Mouse (Mus musculus) embryonic facial prominence, embryonic 15.5 days (tissue): ENCODE results near the gene Arhgap27. TPM values are rescaled to one million over a fixed set of nuclear protein-coding genes. Genes with fewer than 3 reads are reported as not detected.
A peak's percentile ranks its signal among the peaks of the same experiment; 100 is the strongest.
"Not testable (repeated sequence)": the region's sequence is repeated elsewhere in the genome, so short reads cannot be mapped to it uniquely, and the experiment has no call there.

Experiments
- ATAC-seq: fragments of 200-750 bp; cut with Nextera tagmentation; 2 replicates; pipeline ENCODE4 v1.8.0; 2017; ENCODE audit warnings: low read depth, moderate TSS enrichment; ENCODE audit not compliant: insufficient number of reproducible peaks, low FRiP score, low TSS enrichment
- H3K27ac ChIP-seq: fragments of 300-500 bp; sonication (generic); replicated peaks from 2 replicates; pipeline ENCODE4 v1.5.1; 2015; ENCODE audit warnings: mild to moderate bottlenecking, inconsistent platforms
- H3K27me3 ChIP-seq: fragments of 300-500 bp; sonication (generic); 2 replicates; pipeline ENCODE4 v1.6.1; 2015; ENCODE audit warnings: inconsistent platforms
- H3K36me3 ChIP-seq: fragments of 300-500 bp; sonication (generic); 2 replicates; pipeline ENCODE4 v1.6.1; 2015; ENCODE audit warnings: mild to moderate bottlenecking, inconsistent platforms
- H3K4me1 ChIP-seq: fragments of 300-500 bp; sonication (generic); 2 replicates; pipeline ENCODE4 v1.6.1; 2015; ENCODE audit warnings: inconsistent platforms
- H3K4me2 ChIP-seq: fragments of 300-500 bp; sonication (generic); replicated peaks from 2 replicates; pipeline ENCODE4 v1.6.1; 2015; ENCODE audit warnings: mild to moderate bottlenecking, inconsistent platforms
- H3K4me3 ChIP-seq: fragments of 300-500 bp; sonication (generic); replicated peaks from 2 replicates; pipeline ENCODE4 v1.5.1; 2015; ENCODE audit warnings: mild to moderate bottlenecking, inconsistent platforms
- H3K9ac ChIP-seq: fragments of 300-500 bp; sonication (generic); 2 replicates; pipeline ENCODE4 v1.6.1; 2015; ENCODE audit warnings: inconsistent platforms
- H3K9me3 ChIP-seq: fragments of 300-500 bp; sonication (generic); replicated peaks from 2 replicates; pipeline ENCODE4 v1.6.1; 2016; ENCODE audit warnings: inconsistent platforms
- WGBS: fragments of 180-500 bp; shearing (Covaris S2); methylation state at CpG from one replicate; pipeline ENCODE4 v1.1.7; 2015; 5-methylcytosine and 5-hydroxymethylcytosine counted together
- polyA plus RNA-seq: library from polyadenylated mRNA; unstranded; fragments of >200 nt; fragmentation: Nextera tagmentation; extraction: Ambion mirVana; gene quantifications from 2 replicates; pipeline ENCODE4 v1.2.1, GENCODE M21; 2015

Arhgap27 gene
- polyA plus RNA-seq: 12.3 and 12.4 TPM in 2 replicates

DNA sequence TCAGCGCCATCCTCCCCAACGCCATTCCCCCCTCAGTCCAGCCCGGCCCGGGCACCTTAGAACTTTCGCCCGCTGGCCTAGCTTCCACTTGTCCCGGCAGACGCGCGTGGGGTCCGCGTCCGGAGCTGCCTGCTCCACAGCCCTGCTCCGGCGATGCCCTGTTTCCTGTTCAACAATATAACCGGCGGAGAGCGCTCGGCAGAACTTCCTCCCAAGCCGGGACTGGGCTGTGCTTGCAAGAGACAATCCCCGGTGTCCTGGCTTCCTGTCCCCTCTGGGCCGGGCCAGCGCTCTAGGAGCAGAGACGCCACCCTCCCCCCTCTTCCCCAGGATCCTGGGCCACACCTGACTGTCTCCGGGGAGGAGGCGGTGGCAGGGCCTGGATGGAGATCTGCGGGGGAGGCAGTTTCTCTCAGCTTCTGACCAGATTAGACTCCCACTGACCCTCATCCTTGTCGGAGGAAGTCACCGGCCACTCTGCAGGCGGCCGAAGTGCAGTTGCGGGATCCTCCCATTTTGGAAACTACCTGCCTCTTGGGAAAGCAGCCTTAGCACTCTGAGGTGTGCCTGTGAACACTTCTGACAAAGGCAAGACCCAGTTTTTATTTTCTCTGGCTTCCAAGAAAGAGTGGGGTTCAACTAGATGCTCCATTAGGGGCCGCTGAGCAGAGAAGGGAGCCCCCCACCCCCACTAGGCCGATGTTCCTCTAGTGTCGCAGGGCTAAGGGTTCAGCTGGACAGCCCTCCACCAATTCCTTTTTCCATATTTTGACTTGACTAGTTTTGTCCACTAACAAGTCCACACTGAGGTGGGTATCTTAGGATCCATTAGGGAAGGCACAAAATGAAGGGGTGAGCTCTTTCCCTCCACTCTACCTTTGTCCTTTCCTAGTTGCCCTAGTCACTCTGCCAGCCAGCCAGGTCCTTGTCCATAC lies at the start of gene Arhgap27:
TSS of gene Arhgap27 (minus strand) at position 479 of the 935 bp plus-strand sequence.
- Histone ChIP-seq H3K4me1 (peaks cover 49% of the 10 kb centered on the region), H3K9ac (peak within 1 kb of the TSS; percentile 51), H3K36me3 (peaks cover 20% of the 10 kb centered on the region), H3K9me3 (no peaks in the 10 kb centered on the region), H3K27me3 (peaks cover 52% of the 10 kb centered on the region), H3K27ac (peak within 1 kb of the TSS; percentile 83), H3K4me2 (peak within 1 kb of the TSS; percentile 86), H3K4me3 (peak within 1 kb of the TSS; percentile 54)
- 2% methylated on average over 35 of the region's 35 CpGs for WGBS
- ATAC-seq: 0 out of 2 replicates have a peak, but pooled peaks have one; percentile 5

DNA sequence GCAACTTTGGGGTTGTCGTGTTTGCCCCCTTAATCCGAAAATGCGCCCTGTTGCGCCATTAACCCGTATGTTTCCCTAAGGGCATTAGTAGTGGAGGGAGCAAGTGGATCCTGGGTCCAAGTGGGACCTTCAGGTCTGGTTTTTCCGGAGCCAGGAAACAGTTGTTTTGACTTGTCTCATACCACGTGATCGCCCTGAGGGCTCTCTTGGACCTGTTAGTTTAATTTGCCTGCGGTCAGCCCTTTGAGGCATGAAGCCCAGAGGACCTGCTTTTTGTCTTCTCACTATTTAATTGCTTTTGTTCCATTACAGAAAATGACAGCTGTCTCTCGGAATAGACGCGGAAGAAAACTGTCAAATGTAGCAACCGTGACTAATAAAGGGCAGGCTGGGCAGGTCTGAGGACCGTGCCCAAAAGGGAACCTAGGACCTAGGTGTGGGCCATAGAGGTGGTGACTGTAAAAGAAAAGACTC lies 49.5 kb upstream of the Arhgap27 start:
- Histone ChIP-seq H3K27me3 (0 out of 2 replicates have a peak, but pooled peaks cover 3% of the 10 kb centered on the region), H3K9ac (peak overlapping the region; percentile 34; the same call in 1 of the 2 replicates), H3K27ac (peak overlapping the region; percentile 67; the same call in 1 of the 2 replicates), H3K36me3 (no peaks in the 10 kb centered on the region), H3K4me1 (peaks cover 22% of the 10 kb centered on the region), H3K4me3 (peak overlapping the region; percentile 90), H3K9me3 (no peaks in the 10 kb centered on the region), H3K4me2 (peak overlapping the region; percentile 92)
- peak; percentile 71 for ATAC-seq
- WGBS: 3% methylated on average over 14 of the region's 14 CpGs

DNA sequence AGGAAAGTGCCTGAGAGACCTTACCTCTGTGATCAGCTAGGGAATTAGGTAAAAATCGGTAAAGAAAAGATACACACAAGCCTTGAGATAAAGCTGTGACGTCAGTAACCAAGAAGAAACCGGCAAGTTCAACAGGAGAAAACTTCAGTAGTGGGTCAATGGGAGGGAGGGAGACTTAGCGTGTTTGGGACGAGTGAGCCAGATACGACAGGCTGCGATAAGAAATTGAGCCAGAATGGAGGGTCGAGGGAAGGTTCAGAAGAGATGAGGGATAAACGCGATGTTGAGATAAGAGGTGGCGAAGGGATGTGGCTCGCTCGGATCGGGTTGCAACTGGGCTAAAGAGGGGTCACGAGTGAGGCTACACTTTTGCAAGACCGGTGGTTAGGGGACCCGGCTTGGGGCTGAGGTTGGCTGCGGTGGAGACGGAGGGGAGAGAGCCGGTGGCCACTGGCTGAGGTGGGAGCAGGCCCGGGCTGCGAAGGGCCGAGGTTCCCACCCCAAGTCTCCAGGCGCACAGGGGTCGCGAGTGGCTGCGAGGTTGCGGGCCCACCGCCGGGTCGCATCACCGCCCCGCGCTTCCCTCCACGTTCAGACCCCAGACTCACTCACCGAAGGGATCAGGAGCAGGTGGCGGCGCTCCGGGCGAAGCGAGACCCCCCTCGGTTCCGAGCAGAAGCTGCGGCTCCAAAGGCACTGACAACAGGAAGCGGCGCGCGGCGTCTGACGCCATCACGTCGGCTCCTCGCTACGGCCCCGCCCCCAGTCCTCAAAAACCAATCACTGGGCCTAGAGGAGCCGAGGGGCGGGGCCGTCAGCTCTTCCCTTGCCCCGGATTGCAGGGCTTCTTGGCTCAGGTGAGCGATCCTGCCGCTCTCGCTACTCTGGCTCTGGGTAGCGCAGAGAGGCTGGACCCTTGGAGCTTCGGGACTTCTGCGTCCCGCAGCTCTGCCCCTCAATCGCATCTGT lies 48.8 kb upstream of the Arhgap27 start, which contains the start of gene Plekhm1:
TSS of gene Plekhm1 (minus strand) at position 707 of the 969 bp plus-strand sequence.
- Histone ChIP-seq H3K4me2 (peak within 1 kb of the TSS; percentile 92), H3K36me3 (no peaks in the 10 kb centered on the region), H3K4me1 (peaks cover 22% of the 10 kb centered on the region), H3K9me3 (no peaks in the 10 kb centered on the region), H3K9ac (peak within 1 kb of the TSS; percentile 87), H3K4me3 (peak within 1 kb of the TSS; percentile 90), H3K27ac (peak within 1 kb of the TSS; percentile 67), H3K27me3 (0 out of 2 replicates have a peak, but pooled peaks cover 3% of the 10 kb centered on the region)
- WGBS: under 1% methylated on average over 67 of the region's 67 CpGs
- peak; percentile 95 for ATAC-seq

DNA sequence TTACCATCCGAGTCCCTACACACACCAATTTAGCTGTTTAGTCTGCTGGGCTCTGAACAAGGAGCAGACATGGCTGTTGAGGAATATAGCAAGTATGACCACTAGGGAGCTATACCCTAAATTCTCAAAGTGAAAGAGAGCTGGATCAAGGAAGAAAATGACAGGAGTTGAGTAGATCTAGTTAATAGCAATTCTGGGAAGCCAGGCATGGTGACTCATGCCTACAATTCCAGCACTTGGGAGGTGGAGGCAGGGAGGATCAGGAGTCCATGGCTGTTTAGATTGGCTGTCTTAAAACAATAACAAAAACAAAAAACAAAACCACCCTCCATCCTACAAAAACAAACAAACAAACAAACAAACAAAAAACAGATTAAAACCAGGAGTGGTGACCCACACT lies 47.8 kb upstream of the Arhgap27 start:
- no peak overlapping the region for H3K27ac ChIP-seq
- no peak for ATAC-seq
- H3K4me2 ChIP-seq: peak overlapping the region; percentile 92; the same call in 1 of the 2 replicates
- H3K9ac ChIP-seq: no peak overlapping the region
- H3K36me3 ChIP-seq: no peaks in the 10 kb centered on the region
- WGBS: 67% methylated on average over 1 of the region's 1 CpGs
- H3K4me1 ChIP-seq: peaks cover 22% of the 10 kb centered on the region
- no peaks in the 10 kb centered on the region for H3K9me3 ChIP-seq
- 0 out of 2 replicates have a peak, but pooled peaks cover 3% of the 10 kb centered on the region for H3K27me3 ChIP-seq
- peak overlapping the region; percentile 90 for H3K4me3 ChIP-seq

DNA sequence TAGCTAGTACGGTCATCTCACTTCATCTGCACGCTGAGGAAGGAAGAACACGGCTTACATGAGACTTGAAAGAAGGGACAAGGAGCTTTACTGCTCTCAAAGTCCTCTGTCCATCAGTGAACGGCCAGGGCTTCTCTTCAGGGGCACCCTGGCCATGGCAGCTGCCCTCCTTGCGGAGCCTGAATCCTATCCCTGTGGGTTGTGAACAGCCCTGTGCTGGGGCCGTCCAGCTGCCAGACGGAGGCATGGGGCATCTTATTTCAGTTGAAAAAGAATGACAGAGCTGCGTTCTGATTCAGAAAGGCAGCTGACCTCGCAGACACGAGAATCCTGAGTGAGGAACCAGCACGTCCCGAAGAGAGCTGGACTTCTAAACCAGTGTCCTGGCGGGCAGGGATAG lies 45.4 kb upstream of the Arhgap27 start:
- no peak overlapping the region for H3K4me3 ChIP-seq
- H3K9ac ChIP-seq: no peak overlapping the region
- no peak for ATAC-seq
- H3K4me2 ChIP-seq: no peak overlapping the region
- no peaks in the 10 kb centered on the region for H3K27me3 ChIP-seq
- H3K9me3 ChIP-seq: no peaks in the 10 kb centered on the region
- no peak overlapping the region for H3K27ac ChIP-seq
- H3K4me1 ChIP-seq: peaks cover 22% of the 10 kb centered on the region
- H3K36me3 ChIP-seq: no peaks in the 10 kb centered on the region; the same call in 1 of the 2 replicates
- WGBS: 86% methylated on average over 13 of the region's 13 CpGs

DNA sequence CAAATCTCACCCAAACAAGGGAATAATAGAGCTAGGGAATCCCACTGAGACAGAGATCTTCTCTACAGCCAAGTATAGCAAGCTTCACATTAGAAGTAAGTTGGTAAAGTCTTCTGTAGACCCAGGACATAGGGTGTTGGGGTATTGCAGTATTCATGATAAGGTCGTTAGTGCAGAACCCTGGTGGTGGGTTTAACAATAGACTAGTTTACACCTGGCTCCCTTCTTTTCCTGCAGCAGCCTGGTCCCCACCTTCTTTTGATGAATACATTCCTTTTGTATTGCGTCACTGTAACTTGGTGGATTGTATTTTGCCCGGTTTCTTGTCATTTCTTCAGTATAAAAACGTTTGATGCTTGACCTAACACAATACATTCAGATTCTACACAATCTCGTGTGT lies 43.6 kb upstream of the Arhgap27 start:
- not testable (repeated sequence) for ATAC-seq
- WGBS: 64% methylated on average over 5 of the region's 5 CpGs

DNA sequence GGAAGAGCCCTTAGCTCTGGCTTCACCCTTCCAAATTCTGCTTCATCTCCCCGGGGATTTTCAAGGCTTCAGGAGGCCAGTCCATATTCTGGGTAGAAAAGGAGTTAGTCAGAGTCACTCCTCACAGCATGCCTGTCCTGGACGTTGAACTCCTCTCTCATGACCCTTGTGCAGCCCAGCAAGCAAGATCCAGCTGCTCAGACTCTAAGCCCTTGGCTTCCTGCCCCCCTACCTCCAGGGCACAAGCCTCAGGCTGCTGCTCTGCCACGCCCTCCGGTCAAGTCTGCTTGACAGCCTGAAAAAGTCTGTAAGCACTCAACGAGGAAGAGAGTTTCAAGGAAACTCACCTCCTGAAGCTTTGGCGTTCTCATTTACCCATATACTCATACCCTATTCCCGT lies 43.1 kb upstream of the Arhgap27 start:
- no peaks in the 10 kb centered on the region for H3K27me3 ChIP-seq
- H3K9ac ChIP-seq: no peak overlapping the region
- H3K4me2 ChIP-seq: no peak overlapping the region
- H3K9me3 ChIP-seq: no peaks in the 10 kb centered on the region
- H3K36me3 ChIP-seq: peaks cover 5% of the 10 kb centered on the region
- no peak overlapping the region for H3K4me3 ChIP-seq
- H3K4me1 ChIP-seq: peaks cover 10% of the 10 kb centered on the region
- H3K27ac ChIP-seq: no peak overlapping the region
- no peak for ATAC-seq
- WGBS: 66% methylated on average over 7 of the region's 7 CpGs

More for the DNA sequence above, 43.6 kb upstream of the Arhgap27 start:
- H3K27ac ChIP-seq, H3K36me3 ChIP-seq, H3K27me3 ChIP-seq, H3K9me3 ChIP-seq, H3K4me3 ChIP-seq, H3K4me2 ChIP-seq, H3K9ac ChIP-seq: not testable (repeated sequence)
- H3K4me1 ChIP-seq: peaks cover 15% of the 10 kb centered on the region

DNA sequence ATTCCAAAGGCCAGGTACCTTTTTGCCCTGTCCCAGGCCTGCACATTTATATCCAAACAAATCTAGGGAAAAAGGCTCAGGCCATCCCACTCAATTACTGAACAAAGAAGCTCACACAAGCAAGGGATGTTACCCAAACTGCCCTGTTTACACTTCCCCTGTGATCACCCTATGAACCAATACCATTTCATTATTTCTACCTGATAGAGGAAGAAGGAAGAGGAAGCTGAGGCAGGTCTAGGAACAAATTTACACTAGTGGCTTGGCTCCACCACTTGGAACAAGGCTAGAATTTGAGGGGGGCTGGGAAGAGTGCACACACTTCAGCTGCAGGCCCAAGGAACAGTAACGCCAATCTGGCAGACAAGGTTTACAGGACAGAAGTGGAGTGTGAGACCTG lies 42.3 kb upstream of the Arhgap27 start:
- H3K4me2 ChIP-seq: no peak overlapping the region
- H3K9me3 ChIP-seq: no peaks in the 10 kb centered on the region
- WGBS: 94% methylated on average over 1 of the region's 1 CpGs
- ATAC-seq: no peak
- 0 out of 2 replicates have a peak, but pooled peaks cover 2% of the 10 kb centered on the region for H3K4me1 ChIP-seq
- H3K27me3 ChIP-seq: no peaks in the 10 kb centered on the region
- no peak overlapping the region for H3K27ac ChIP-seq
- no peak overlapping the region for H3K4me3 ChIP-seq
- H3K9ac ChIP-seq: no peak overlapping the region
- H3K36me3 ChIP-seq: peaks cover 5% of the 10 kb centered on the region

DNA sequence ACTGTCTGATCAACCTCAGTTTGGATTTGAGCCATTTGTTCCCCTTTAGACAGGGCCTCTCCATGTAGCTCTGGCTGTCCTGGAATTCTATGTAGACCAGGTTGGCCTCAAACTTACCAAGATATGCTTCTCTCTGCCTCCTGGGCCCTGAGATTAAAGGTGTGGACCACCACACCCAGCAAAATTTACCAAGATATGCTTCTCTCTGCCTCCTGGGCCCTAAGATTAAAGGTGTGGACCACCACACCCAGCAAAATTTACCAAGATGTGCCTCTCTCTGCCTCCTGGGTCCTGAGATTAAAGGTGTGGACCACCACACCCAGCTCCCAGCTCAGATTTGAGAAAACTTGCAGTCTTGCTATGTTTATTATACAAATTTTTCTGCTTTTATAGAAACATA lies 41.1 kb upstream of the Arhgap27 start:
- H3K27me3 ChIP-seq: no peaks in the 10 kb centered on the region
- H3K9me3 ChIP-seq: no peaks in the 10 kb centered on the region
- H3K36me3 ChIP-seq: peaks cover 5% of the 10 kb centered on the region
- H3K27ac ChIP-seq: no peak overlapping the region
- H3K9ac ChIP-seq: no peak overlapping the region
- H3K4me1 ChIP-seq: no peaks in the 10 kb centered on the region
- H3K4me2 ChIP-seq: no peak overlapping the region
- ATAC-seq: no peak
- no peak overlapping the region for H3K4me3 ChIP-seq

DNA sequence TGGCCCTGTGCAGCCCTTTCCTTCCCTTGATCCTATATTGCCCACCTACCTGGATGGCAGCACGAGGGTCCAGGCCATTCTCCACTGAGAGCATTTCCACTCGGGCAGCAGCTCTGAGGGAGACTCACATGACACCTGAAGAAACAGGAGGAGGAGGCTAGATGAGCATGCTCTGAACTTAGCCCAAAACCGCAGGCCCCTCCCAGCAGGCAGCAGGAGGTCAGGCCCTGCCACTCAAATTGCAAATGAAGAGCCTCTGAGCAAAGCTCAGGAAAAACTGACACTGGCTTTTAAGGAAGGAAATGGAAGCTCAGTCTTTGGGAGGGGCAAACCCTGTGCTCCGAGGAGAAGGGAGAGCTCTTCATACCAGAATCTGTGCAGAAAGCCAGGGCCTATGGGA lies 40.3 kb upstream of the Arhgap27 start:
- no peak overlapping the region for H3K4me3 ChIP-seq
- H3K4me2 ChIP-seq: no peak overlapping the region
- no peak overlapping the region for H3K9ac ChIP-seq
- peaks cover 5% of the 10 kb centered on the region for H3K36me3 ChIP-seq
- no peaks in the 10 kb centered on the region for H3K9me3 ChIP-seq
- no peak overlapping the region for H3K27ac ChIP-seq
- 46% methylated on average over 4 of the region's 4 CpGs for WGBS
- H3K4me1 ChIP-seq: no peaks in the 10 kb centered on the region
- no peaks in the 10 kb centered on the region for H3K27me3 ChIP-seq
- no peak for ATAC-seq
